Mouse (Mus musculus): ENCODE measurements around the gene Srpk2.

GRCm38 (mm10) chr5:23521645-23522044 lies 162.8 kb downstream of the Srpk2 start:
- TF ChIP-seq CTCF (IDR thresholded peaks at IDR 0.05; ENCODE audit: control insufficient read depth, insufficient read depth, low read length) = no peak
- no peak for TF ChIP-seq POLR2A (IDR thresholded peaks at IDR 0.05; ENCODE audit: borderline replicate concordance, control insufficient read depth, low read depth, low read length)
